Mouse (Mus musculus) left cerebral cortex, adult 9 months (tissue): ENCODE data around the gene Arhgef33.

Source experiments
- DNase-seq, 2 experiments: peaks; one replicate each; pipeline ENCODE4 v3.0.0; 2022; ENCODE audit warnings: low spot score in 2 of 2

Arhgef33 gene

GRCm38 (mm10) chr17:80446470-80446869 is 139.3 kb downstream of the Arhgef33 start:
- DNase-seq, result no peak
